Mouse (Mus musculus): ENCODE measurements at regions not wholly inside any gene's neighbourhood (a gene's known extent, or its start where the extent isn't known, plus 50 kb on each side); places are given as distances from the start of the nearest gene placed in this dataset.

- Histone ChIP-seq H3K27me3 (no peaks in the 10 kb centered on the region), H3K9me3 (replicated peaks) (no peaks in the 10 kb centered on the region), H3K4me3 (replicated peaks) (no peak overlapping the region), H3K4me2 (no peak overlapping the region; the same call in 1 of the 2 replicates), H3K9ac (no peak overlapping the region), H3K4me1 (replicated peaks) (peaks cover 6% of the 10 kb centered on the region; the same call in 1 of the 2 replicates), H3K27ac (replicated peaks) (peak overlapping the region; percentile 53), H3K36me3 (replicated peaks) (no peaks in the 10 kb centered on the region)
- WGBS (ENCODE audit: insufficient replicate concordance), result 32% methylated on average over 7 of the region's 7 CpGs
- ATAC-seq (ENCODE audit: insufficient read depth), result peak; percentile 70; the same call in 1 of the 2 replicates
These were observed 51.8 kb downstream of the Gm5426 start for GRCm38 (mm10) chr10:96188168-96188567.

DNA sequence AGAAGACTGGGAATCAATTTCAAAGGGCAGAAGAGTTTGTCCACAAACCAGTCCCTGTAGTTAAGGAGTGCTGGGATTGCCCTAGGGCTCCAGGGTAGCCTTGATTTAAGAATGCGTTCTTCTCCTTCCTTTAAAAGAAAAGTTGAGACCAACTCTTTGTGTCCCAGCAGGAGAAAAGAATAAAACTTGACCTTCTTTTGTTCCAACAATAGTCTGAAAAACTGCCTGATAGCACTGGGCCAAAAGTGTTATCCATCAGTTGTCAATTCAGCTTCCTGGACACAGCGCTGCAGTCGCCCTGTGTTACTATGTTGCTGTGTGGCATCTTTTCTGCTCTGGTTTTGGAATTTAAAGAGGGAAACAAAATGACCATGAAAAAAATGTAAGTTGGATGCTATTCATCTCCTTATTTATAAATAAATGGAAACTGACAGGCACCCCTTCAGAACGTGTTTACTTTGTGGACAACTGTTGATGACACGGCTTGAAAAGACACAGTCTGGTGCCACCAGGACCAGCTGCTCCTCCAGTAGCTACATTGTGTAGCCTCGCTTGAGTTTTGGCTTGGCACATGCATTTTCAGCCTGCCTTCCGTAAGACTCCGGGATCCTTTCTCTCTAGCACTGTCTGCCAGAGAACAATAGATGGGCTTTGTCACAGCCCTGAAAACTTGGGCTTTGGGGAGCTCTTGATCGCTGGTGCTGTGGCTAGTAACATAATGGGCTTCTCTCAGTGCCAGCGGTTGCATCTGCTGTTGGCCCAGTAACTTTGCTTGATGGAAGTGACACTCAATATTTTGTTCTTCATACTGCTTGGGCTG, 54.0 kb downstream of the Gm5426 start:
- Histone ChIP-seq H3K4me1 (replicated peaks) (peaks cover 6% of the 10 kb centered on the region; the same call in 1 of the 2 replicates), H3K27ac (replicated peaks) (no peak overlapping the region), H3K27me3 (no peaks in the 10 kb centered on the region), H3K9ac (no peak overlapping the region), H3K9me3 (replicated peaks) (no peaks in the 10 kb centered on the region), H3K36me3 (replicated peaks) (no peaks in the 10 kb centered on the region), H3K4me3 (replicated peaks) (no peak overlapping the region), H3K4me2 (no peak overlapping the region)
- ATAC-seq (ENCODE audit: insufficient read depth), result no peak
- WGBS (ENCODE audit: insufficient replicate concordance), result 68% methylated on average over 10 of the region's 10 CpGs

- peak overlapping the region; percentile 48 for H3K27ac ChIP-seq (replicated peaks)
- H3K4me3 ChIP-seq (replicated peaks), result 0 out of 2 replicates have a peak overlapping the region, but pooled peaks have one; percentile 8
- H3K27me3 ChIP-seq, result no peaks in the 10 kb centered on the region
- ATAC-seq (ENCODE audit: insufficient read depth), result peak; percentile 41
- WGBS (ENCODE audit: insufficient replicate concordance), result 33% methylated on average over 27 of the region's 27 CpGs
- H3K4me1 ChIP-seq (replicated peaks), result peaks cover 35% of the 10 kb centered on the region
- H3K4me2 ChIP-seq, result peak overlapping the region; percentile 53
- no peaks in the 10 kb centered on the region for H3K36me3 ChIP-seq (replicated peaks)
- H3K9me3 ChIP-seq (replicated peaks), result no peaks in the 10 kb centered on the region
- no peak overlapping the region for H3K9ac ChIP-seq
These were observed 64.7 kb downstream of the Gm5426 start for GRCm38 (mm10) chr10:96200932-96201641.

- H3K27ac ChIP-seq (replicated peaks), result no peak overlapping the region
- no peak overlapping the region for H3K4me2 ChIP-seq
- H3K9me3 ChIP-seq (replicated peaks), result no peaks in the 10 kb centered on the region
- no peaks in the 10 kb centered on the region for H3K27me3 ChIP-seq
- no peak overlapping the region for H3K4me3 ChIP-seq (replicated peaks)
- peaks cover 36% of the 10 kb centered on the region for H3K4me1 ChIP-seq (replicated peaks)
- no peak overlapping the region for H3K9ac ChIP-seq
- H3K36me3 ChIP-seq (replicated peaks), result no peaks in the 10 kb centered on the region
- ATAC-seq (ENCODE audit: insufficient read depth), result no peak
- WGBS (ENCODE audit: insufficient replicate concordance), result 44% methylated on average over 6 of the region's 6 CpGs
These were observed 65.5 kb downstream of the Gm5426 start for GRCm38 (mm10) chr10:96201891-96202290.

GRCm38 (mm10) chr10:96202871-96203270, 66.5 kb downstream of the Gm5426 start:
- ATAC-seq (ENCODE audit: insufficient read depth), result no peak
- H3K27me3 ChIP-seq, result no peaks in the 10 kb centered on the region
- no peak overlapping the region for H3K27ac ChIP-seq (replicated peaks)
- H3K4me3 ChIP-seq (replicated peaks), result no peak overlapping the region
- no peak overlapping the region for H3K4me2 ChIP-seq
- H3K4me1 ChIP-seq (replicated peaks), result peaks cover 39% of the 10 kb centered on the region
- H3K36me3 ChIP-seq (replicated peaks), result no peaks in the 10 kb centered on the region
- no peak overlapping the region for H3K9ac ChIP-seq
- H3K9me3 ChIP-seq (replicated peaks), result no peaks in the 10 kb centered on the region

DNA sequence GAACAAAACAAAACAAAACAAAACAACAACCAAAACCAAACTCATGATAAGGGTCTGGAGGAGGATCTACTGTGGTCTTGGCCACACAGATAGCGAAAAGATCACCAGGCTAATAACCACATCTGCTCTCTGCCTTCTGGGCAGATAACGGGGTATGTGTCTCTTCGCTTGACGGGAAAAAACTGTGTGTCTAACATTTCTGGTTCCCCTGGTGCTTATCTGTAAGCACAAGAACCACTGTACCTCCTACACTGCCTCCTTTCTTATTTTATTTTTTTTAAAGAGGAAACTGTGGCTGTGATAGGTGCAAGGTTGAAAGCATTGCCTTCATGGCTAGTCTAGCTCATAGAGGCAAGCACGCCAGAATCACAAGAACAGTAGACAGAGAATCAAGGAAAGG, 67.8 kb downstream of the Gm5426 start:
- peak; percentile 89 for ATAC-seq (ENCODE audit: insufficient read depth)
- Histone ChIP-seq H3K27ac (replicated peaks) (no peak overlapping the region; the same call in 1 of the 2 replicates), H3K4me3 (replicated peaks) (no peak overlapping the region), H3K4me2 (peak overlapping the region; percentile 21), H3K27me3 (no peaks in the 10 kb centered on the region), H3K9ac (no peak overlapping the region), H3K9me3 (replicated peaks) (no peaks in the 10 kb centered on the region), H3K36me3 (replicated peaks) (no peaks in the 10 kb centered on the region), H3K4me1 (replicated peaks) (peaks cover 39% of the 10 kb centered on the region)
- 19% methylated on average over 5 of the region's 5 CpGs for WGBS (ENCODE audit: insufficient replicate concordance)

- H3K4me3 ChIP-seq (replicated peaks), result no peak overlapping the region
- H3K36me3 ChIP-seq (replicated peaks), result no peaks in the 10 kb centered on the region
- 79% methylated on average over 5 of the region's 5 CpGs for WGBS (ENCODE audit: insufficient replicate concordance)
These were observed 72.8 kb downstream of the Gm5426 start for GRCm38 (mm10) chr10:96209171-96209570.

GRCm38 (mm10) chr10:96211189-96211588, 74.8 kb downstream of the Gm5426 start:
- Histone ChIP-seq H3K36me3 (replicated peaks) (no peaks in the 10 kb centered on the region), H3K4me1 (replicated peaks) (peaks cover 8% of the 10 kb centered on the region; the same call in 1 of the 2 replicates), H3K9ac (no peak overlapping the region), H3K4me2 (no peak overlapping the region), H3K9me3 (replicated peaks) (no peaks in the 10 kb centered on the region), H3K27me3 (no peaks in the 10 kb centered on the region), H3K4me3 (replicated peaks) (no peak overlapping the region), H3K27ac (replicated peaks) (no peak overlapping the region)
- ATAC-seq (ENCODE audit: insufficient read depth), result no peak
- 38% methylated on average over 7 of the region's 7 CpGs for WGBS (ENCODE audit: insufficient replicate concordance)

More at GRCm38 (mm10) chr10:96209171-96209570, 72.8 kb downstream of the Gm5426 start:
- Histone ChIP-seq H3K4me2 (no peak overlapping the region), H3K27me3 (no peaks in the 10 kb centered on the region), H3K9me3 (replicated peaks) (no peaks in the 10 kb centered on the region), H3K9ac (no peak overlapping the region), H3K27ac (replicated peaks) (no peak overlapping the region), H3K4me1 (replicated peaks) (peaks cover 19% of the 10 kb centered on the region)
- ATAC-seq (ENCODE audit: insufficient read depth), result no peak

- H3K9ac ChIP-seq, result no peak overlapping the region
- no peaks in the 10 kb centered on the region for H3K36me3 ChIP-seq (replicated peaks)
- no peak overlapping the region for H3K4me3 ChIP-seq (replicated peaks)
- WGBS (ENCODE audit: insufficient replicate concordance), result 2% methylated on average over 10 of the region's 10 CpGs
- ATAC-seq (ENCODE audit: insufficient read depth), result no peak
- H3K27ac ChIP-seq (replicated peaks), result no peak overlapping the region
- H3K27me3 ChIP-seq, result no peaks in the 10 kb centered on the region
- H3K4me1 ChIP-seq (replicated peaks), result peaks cover 3% of the 10 kb centered on the region; the same call in 1 of the 2 replicates
- no peaks in the 10 kb centered on the region for H3K9me3 ChIP-seq (replicated peaks)
- peak overlapping the region; percentile 29 for H3K4me2 ChIP-seq
These were observed 77.5 kb downstream of the Gm5426 start for GRCm38 (mm10) chr10:96213876-96214275.

DNA sequence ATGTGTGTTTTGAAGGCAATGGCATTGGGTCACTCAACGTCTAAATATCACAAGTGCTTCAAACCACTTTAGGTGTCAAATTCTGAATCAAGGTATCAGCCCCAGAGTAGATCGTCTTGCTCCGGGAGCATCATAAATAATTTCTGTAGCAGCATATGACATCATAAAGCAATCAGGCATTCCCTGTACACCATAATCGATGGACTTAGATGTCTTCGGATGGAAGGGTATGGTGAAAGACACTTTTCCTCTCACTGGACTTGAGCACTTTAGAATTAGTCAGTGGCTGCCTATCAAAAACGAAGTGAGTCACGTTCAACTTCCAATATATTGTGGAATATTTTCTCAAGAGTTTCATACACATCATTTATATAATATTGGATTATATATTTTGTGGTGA, 77.9 kb downstream of the Gm5426 start:
- Histone ChIP-seq H3K27me3 (no peaks in the 10 kb centered on the region), H3K27ac (replicated peaks) (no peak overlapping the region), H3K9ac (no peak overlapping the region), H3K4me2 (peak overlapping the region; percentile 29), H3K4me3 (replicated peaks) (no peak overlapping the region), H3K9me3 (replicated peaks) (no peaks in the 10 kb centered on the region), H3K4me1 (replicated peaks) (peaks cover 3% of the 10 kb centered on the region; the same call in 1 of the 2 replicates), H3K36me3 (replicated peaks) (no peaks in the 10 kb centered on the region)
- WGBS (ENCODE audit: insufficient replicate concordance), result 62% methylated on average over 7 of the region's 7 CpGs
- no peak for ATAC-seq (ENCODE audit: insufficient read depth)

DNA sequence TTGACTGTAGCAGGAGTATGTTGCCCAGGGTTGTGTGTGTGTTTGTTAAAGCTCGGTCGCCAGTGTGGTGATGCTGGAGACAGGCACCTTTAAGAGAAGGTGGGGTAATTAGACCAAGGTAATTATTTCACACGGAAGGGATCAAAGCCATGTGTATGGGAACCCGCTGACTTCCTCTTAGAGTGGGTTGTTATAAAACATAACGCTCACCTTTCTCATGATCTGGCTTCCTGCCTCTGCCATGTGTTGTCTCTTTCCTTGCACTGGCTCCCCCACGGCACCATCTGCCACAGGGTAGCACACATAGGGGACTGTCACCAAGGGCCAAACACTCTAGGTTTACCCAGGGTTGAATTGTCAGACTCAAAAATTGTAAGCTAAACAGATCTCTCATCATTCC, 78.5 kb downstream of the Gm5426 start:
- Histone ChIP-seq H3K9ac (no peak overlapping the region), H3K4me2 (no peak overlapping the region), H3K4me3 (replicated peaks) (no peak overlapping the region), H3K36me3 (replicated peaks) (no peaks in the 10 kb centered on the region), H3K27ac (replicated peaks) (no peak overlapping the region), H3K9me3 (replicated peaks) (no peaks in the 10 kb centered on the region), H3K27me3 (no peaks in the 10 kb centered on the region), H3K4me1 (replicated peaks) (peaks cover 3% of the 10 kb centered on the region; the same call in 1 of the 2 replicates)
- WGBS (ENCODE audit: insufficient replicate concordance), result 66% methylated on average over 6 of the region's 6 CpGs
- no peak for ATAC-seq (ENCODE audit: insufficient read depth)
